Mouse (Mus musculus) midbrain, postnatal 0 days (tissue): ENCODE results near the gene Il4ra. TPM values are rescaled to one million over a fixed set of nuclear protein-coding genes. Genes with fewer than 3 reads are reported as not detected.

Experiments
- ATAC-seq: fragments of 200-750 bp; cut with Nextera tagmentation; 2 replicates; pipeline ENCODE4 v1.8.0; 2017; ENCODE audit warnings: moderate number of reproducible peaks, mild to moderate bottlenecking, moderate TSS enrichment, moderate library complexity; ENCODE audit not compliant: low FRiP score
- DNase-seq: peaks from one replicate; pipeline ENCODE4 v3.0.0-alpha.2; 2015; ENCODE audit warnings: low spot score
- H3K27ac ChIP-seq: fragments of 300-500 bp; sonication (generic); 2 replicates; pipeline ENCODE4 v1.5.1; 2014; ENCODE audit warnings: low read depth, mild to moderate bottlenecking, low read length, mixed read lengths
- H3K27me3 ChIP-seq: fragments of 300-500 bp; sonication (generic); 2 replicates; pipeline ENCODE4 v1.6.1; 2014; ENCODE audit warnings: low read length, control low read depth, mixed read lengths; ENCODE audit not compliant: insufficient read depth
- H3K36me3 ChIP-seq: fragments of 300-500 bp; sonication (generic); 2 replicates; pipeline ENCODE4 v1.6.1; 2014; ENCODE audit warnings: low read length, control low read depth, mixed read lengths; ENCODE audit not compliant: insufficient read depth
- H3K4me1 ChIP-seq: fragments of 300-500 bp; sonication (generic); 2 replicates; pipeline ENCODE4 v1.6.1; 2014; ENCODE audit warnings: mild to moderate bottlenecking, control low read depth, antibody characterized with exemption, low read length, mixed read lengths; ENCODE audit not compliant: insufficient read depth
- H3K4me2 ChIP-seq: fragments of 300-500 bp; sonication (generic); 2 replicates; pipeline ENCODE4 v1.6.1; 2014; ENCODE audit warnings: low read depth, mild to moderate bottlenecking, low read length, mixed read lengths; ENCODE audit not compliant: poor library complexity, severe bottlenecking
- H3K4me3 ChIP-seq: fragments of 300-500 bp; sonication (generic); 2 replicates; pipeline ENCODE4 v1.5.1; 2014; ENCODE audit warnings: low read depth, mild to moderate bottlenecking, low read length, moderate library complexity
- H3K9ac ChIP-seq: fragments of 300-500 bp; sonication (generic); replicated peaks from 2 replicates; pipeline ENCODE4 v1.6.1; 2014; ENCODE audit warnings: mild to moderate bottlenecking, low read length, moderate library complexity, mixed read lengths; ENCODE audit not compliant: poor library complexity, severe bottlenecking
- H3K9me3 ChIP-seq: fragments of 300-500 bp; sonication (generic); 2 replicates; pipeline ENCODE4 v1.6.1; 2016; ENCODE audit warnings: low read length, control low read depth
- CTCF ChIP-seq: IDR thresholded peaks from 2 replicates; pipeline ENCODE4 v1.5.1; 2016; ENCODE audit warnings: antibody characterized with exemption, mild to moderate bottlenecking
- WGBS: fragments of 180-500 bp; shearing (Covaris S2); extraction: QIAGEN DNeasy Blood & Tissue Kit; methylation state at CpG from one replicate; pipeline ENCODE4 v1.1.7; 2014; 5-methylcytosine and 5-hydroxymethylcytosine counted together
- polyA plus RNA-seq: library from polyadenylated mRNA; unstranded; fragments of >200 nt; fragmentation: Nextera tagmentation; extraction: Ambion mirVana; gene quantifications from 2 replicates; pipeline ENCODE4 v1.2.1, GENCODE M21; 2015
- total RNA-seq: library from RNA; depleted of rRNA; stranded (reverse); fragments of >200 nt; gene quantifications from 2 replicates; pipeline ENCODE4 v1.2.3, GENCODE M21; 2014; rRNA removed

The Il4ra gene
- total RNA-seq (11.0 and 12.9 TPM in 2 replicates), polyA plus RNA-seq (5.4 and 6.7 TPM in 2 replicates)

DNA sequence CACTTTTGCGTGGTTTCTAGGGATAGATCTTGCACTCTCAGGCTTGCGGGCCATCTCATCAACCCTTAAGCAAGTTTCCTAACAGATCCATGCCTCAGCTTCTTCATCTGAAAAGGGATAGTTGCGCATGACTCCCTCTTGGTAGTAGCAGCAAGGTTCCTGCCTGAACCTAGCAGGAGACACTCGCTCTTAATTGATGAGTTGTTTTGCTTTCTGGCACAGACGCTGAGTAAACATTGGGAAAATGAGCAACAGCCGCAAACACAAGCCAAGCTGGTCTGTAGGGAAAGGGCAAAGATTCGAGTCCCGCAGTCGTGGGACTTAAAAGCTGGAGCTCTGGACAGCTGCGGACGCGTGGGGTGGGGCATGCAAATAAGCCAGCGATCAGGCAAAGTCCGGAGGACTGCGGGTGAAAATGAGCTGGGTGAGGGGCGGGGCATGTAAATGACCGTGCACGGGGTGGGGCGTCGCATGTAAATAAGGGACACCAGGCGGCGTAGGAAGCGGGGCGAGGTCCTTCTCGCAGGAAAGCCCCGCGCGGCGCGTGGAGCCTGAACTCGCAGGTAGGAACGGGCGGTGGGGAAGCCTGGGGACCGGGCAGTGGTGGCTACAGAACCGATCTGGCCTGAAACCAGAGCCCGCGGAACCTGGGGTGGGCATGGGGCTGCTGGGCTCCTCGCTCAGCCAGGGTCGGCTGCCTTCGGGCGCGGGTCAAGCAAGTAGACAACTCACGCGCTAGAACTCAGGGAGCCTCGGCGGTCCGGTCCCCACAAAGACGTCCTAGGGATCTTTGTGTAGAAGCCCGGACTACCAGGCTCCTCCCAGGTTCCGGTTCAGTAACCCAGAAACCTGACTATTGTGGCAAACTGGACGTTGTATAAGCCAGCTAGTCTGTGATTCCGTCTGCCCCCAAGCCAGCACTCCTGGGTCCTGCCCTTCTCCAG is at the start of gene Il4ra:
Il4ra (plus strand) TSS at position 355 of the 944 bp plus-strand sequence.
- 2% methylated on average over 52 of the region's 52 CpGs for WGBS
- TF ChIP-seq CTCF = peak; percentile 43; the same call in 1 of the 2 replicates
- no peaks in the 10 kb centered on the region; the same call in 1 of the 2 replicates for H3K27me3 ChIP-seq
- peaks cover 5% of the 10 kb centered on the region for H3K4me1 ChIP-seq
- H3K4me2 ChIP-seq = peak within 1 kb of the TSS; percentile 96
- ATAC-seq (peak; percentile 80), DNase-seq (peak; percentile 69)
- H3K36me3 ChIP-seq = no peaks in the 10 kb centered on the region
- no peaks in the 10 kb centered on the region for H3K9me3 ChIP-seq
- H3K4me3 ChIP-seq = peak within 1 kb of the TSS; percentile 53
- peak within 1 kb of the TSS; percentile 57 for H3K9ac ChIP-seq
- no peak within 1 kb of the TSS for H3K27ac ChIP-seq

DNA sequence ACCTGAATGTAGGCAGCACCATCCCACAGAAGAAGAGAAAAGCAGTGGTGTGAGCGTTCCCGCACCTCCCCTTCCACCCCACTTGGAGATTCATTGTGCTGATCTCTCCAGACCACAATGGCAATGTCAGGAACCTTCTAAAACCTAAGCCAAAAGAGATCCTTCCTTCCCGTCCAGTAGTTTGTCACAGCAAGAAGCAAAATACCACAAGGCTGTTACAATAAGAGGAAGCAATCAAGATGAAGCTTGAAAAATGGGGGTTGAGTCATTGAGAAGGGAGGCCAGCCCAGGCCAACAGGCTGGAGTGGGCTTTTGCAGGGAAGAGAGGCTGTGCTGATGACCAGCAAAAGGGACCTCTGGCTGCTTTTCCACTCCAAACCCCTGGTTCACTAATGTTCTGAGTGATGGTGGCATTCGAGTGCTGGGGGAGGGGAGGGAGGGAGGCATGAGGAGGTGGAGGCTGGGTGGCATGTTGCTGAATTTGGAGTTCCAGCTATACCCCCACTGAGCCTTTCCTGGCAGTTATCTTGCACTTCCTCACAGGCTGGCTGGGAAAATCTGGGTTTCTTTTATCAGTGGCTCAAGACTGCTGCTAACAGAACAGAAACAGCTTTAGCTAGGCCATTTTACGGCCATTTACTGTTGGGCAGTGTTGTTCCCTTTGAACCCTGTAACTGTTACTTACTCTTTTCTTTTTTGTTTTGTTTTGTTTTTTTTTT is 48.4 kb upstream of the Il4ra start:
- ATAC-seq = no peak
- Histone ChIP-seq H3K9me3 (no peaks in the 10 kb centered on the region), H3K4me1 (no peaks in the 10 kb centered on the region), H3K4me3 (no peak overlapping the region), H3K9ac (no peak overlapping the region), H3K27me3 (no peaks in the 10 kb centered on the region), H3K27ac (no peak overlapping the region), H3K36me3 (no peaks in the 10 kb centered on the region), H3K4me2 (no peak overlapping the region)
- DNase-seq = no peak
- 81% methylated on average over 5 of the region's 5 CpGs for WGBS
- no peak for TF ChIP-seq CTCF

DNA sequence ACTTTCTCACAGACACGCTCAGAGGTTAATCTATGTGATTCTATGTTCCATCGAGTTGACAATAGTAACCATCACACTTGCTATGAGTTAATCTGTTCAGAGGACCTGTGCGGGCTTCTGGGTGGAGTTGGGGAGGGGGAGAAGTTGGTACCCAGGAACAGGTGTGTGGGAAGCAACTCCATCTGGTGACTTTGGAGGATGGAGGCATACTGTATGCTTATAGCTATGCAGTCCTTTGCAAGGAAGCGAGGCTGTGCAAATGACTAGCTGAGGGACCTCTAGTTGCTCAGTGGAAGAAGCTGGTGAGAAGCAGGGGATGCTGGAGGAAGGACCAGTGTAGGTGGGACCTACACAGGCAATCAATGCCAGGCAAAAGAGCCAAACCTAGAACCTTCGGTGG is 47.3 kb upstream of the Il4ra start:
- Histone ChIP-seq H3K9ac (no peak overlapping the region), H3K4me2 (no peak overlapping the region), H3K27me3 (no peaks in the 10 kb centered on the region), H3K4me3 (no peak overlapping the region), H3K36me3 (no peaks in the 10 kb centered on the region), H3K27ac (no peak overlapping the region), H3K4me1 (no peaks in the 10 kb centered on the region), H3K9me3 (no peaks in the 10 kb centered on the region)
- WGBS = 90% methylated on average over 5 of the region's 5 CpGs
- DNase-seq (no peak), ATAC-seq (no peak)
- TF ChIP-seq CTCF = no peak

DNA sequence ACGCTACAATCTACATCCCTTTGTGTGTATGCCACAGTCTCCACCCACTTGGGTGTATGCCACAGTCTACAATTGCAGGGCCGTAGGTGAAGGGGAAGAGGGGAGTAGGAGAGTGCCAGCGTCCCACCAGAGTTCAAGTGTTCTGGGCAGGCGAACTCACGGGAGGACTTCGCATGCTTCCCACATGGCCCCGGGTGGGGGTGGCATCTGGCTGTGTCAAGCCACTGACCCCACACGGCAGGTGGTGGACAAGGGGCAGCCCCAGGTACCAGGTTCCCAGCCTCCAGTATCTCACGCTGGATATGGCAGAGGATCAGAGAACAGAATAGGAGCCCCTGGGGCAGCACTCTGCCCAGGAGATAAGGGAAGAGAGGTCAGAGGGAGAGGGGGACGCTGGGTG is 46.4 kb upstream of the Il4ra start:
- Histone ChIP-seq H3K27ac (no peak overlapping the region), H3K9me3 (no peaks in the 10 kb centered on the region), H3K27me3 (no peaks in the 10 kb centered on the region), H3K9ac (no peak overlapping the region), H3K4me3 (no peak overlapping the region), H3K4me1 (no peaks in the 10 kb centered on the region), H3K4me2 (no peak overlapping the region), H3K36me3 (no peaks in the 10 kb centered on the region)
- TF ChIP-seq CTCF = no peak
- 84% methylated on average over 10 of the region's 10 CpGs for WGBS
- DNase-seq = no peak
- ATAC-seq = no peak

DNA sequence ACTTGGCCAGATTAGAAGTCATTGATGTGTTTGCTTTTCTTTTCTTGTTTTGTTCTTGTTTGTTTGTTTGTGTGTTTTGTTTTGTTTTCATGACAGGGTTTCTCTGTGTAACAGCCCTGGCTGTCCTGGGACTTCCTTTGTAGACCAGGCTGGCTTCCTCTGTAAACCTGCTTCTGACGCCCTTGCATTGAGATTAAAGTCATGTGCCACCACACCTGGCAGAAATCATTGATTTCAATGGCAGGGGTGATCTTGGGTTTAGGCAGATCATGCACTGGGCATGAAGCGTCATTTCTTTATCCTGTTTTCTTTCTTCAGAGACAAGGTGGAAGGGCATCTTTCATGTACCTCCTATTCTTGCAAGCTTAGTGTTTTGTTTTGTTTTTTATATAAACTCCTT is 44.6 kb upstream of the Il4ra start:
- 89% methylated on average over 2 of the region's 2 CpGs for WGBS
- no peaks in the 10 kb centered on the region for H3K36me3 ChIP-seq

More for the DNA sequence above, 44.6 kb upstream of the Il4ra start:
- no peak overlapping the region for H3K9ac ChIP-seq
- no peak for DNase-seq
- TF ChIP-seq CTCF = no peak
- ATAC-seq = no peak
- H3K9me3 ChIP-seq = no peaks in the 10 kb centered on the region
- H3K4me3 ChIP-seq = no peak overlapping the region
- no peak overlapping the region for H3K4me2 ChIP-seq
- H3K27ac ChIP-seq = no peak overlapping the region
- H3K27me3 ChIP-seq = no peaks in the 10 kb centered on the region
- no peaks in the 10 kb centered on the region for H3K4me1 ChIP-seq
